Mouse (Mus musculus): ENCODE measurements around the gene Gps1.

- TF ChIP-seq CTCF (IDR thresholded peaks at IDR 0.05; ENCODE audit: low read depth), result no peak
- TF ChIP-seq EP300 (optimal IDR thresholded peaks at IDR 0.05), result no peak
Observed at GRCm38 (mm10) chr11:120744121-120744701, 39.9 kb upstream of the Gps1 start.

All from stomach, postnatal 0 days (tissue).